Mouse (Mus musculus): ENCODE measurements around the gene Gm960. TPM values are rescaled to one million over a fixed set of nuclear protein-coding genes. Genes with fewer than 3 reads are reported as not detected.

Gm960 gene
- total RNA-seq (2021) = 1 to 10 TPM; 1.5 to 1.6 TPM
- long read RNA-seq, experiment 1, partial matches to known transcripts = 2 of 7 reads
- long read RNA-seq, experiment 1, other reads (novel, unspliced or antisense) = 5 of 7 reads
- long read RNA-seq, experiment 2, partial matches to known transcripts = 0 of 4 reads
- long read RNA-seq, experiment 2, other reads (novel, unspliced or antisense) = 4 of 4 reads

DNA sequence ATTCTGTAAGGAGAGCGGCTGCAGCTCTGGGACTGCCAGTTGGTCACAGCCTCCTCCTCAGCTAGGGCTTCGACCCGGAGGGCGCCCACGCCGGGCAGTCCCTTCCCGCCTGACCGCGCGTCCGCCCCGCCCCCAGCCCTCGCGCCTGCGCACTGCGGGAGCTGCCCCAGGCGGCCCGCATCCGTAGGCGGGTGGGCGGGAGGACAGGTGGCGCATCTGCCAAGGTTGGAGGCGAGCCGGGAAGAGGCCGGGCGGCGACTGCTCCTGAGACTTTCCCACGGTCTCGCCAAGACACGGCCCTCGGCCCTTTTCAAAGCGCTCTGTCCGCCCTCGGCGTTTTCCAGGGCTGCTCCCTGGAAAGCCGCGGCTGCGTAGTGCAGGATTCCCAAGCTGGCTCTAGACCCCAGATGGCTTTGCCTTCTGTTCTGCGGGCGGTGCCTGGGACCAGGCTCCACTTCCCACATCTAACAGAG, at the start of gene Gm960:
TSS of gene Gm960 (minus strand) at position 464 of the 473 bp plus-strand sequence.
- TF ChIP-seq CTCF (IDR thresholded peaks at IDR 0.05) = no peak
- DNase-seq (ENCODE audit: extremely low spot score in 1 of 2, low spot score in 2 of 2) = peak; percentile 87 to 92
- peak within 1 kb of the TSS; percentile 57 for H3K4me3 ChIP-seq
- intact Hi-C loops (cut with DNase I) = loop anchor here (2.0 to 5.0 kb wide), 2 partner anchors 15 to 221 kb away; partner anchors contain the start of gene Syt12
- H3K27ac ChIP-seq = peak within 1 kb of the TSS; percentile 85

DNA sequence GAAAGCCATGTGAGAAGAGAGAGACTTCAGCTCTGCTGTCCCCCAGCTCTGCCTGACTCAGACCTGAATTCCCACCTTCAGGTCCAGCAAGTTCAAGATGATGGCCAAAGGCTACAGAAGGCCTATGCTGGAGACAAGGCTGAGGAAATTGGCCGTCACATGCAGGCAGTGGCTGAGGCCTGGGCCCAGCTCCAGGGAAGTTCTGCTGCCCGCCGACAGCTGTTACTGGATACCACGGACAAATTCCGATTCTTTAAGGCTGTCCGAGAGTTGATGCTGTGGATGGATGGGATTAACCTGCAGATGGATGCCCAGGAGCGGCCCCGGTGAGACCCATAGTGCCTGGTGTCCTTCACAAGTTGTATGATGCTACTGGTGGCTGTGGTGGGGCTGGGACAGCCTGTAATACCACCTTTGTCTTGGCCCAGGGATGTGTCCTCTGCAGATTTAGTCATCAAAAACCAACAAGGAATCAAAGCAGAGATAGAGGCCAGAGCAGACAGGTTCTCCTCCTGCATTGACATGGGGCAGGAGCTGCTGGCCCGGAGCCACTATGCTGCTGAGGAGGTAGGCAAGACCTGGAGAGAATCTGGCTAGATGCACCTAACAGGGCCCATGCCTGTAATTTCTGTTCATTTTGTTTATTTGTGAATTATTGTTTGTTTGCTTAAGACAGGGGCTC, 49.3 kb upstream of the Gm960 start:
- intact Hi-C loops (cut with DNase I) = no loop called here
- DNase-seq (ENCODE audit: extremely low spot score in 1 of 2, low spot score in 2 of 2) = no peak
- H3K27ac ChIP-seq = no peak overlapping the region
- no peak overlapping the region for H3K4me3 ChIP-seq
- TF ChIP-seq CTCF (IDR thresholded peaks at IDR 0.05) = no peak

DNA sequence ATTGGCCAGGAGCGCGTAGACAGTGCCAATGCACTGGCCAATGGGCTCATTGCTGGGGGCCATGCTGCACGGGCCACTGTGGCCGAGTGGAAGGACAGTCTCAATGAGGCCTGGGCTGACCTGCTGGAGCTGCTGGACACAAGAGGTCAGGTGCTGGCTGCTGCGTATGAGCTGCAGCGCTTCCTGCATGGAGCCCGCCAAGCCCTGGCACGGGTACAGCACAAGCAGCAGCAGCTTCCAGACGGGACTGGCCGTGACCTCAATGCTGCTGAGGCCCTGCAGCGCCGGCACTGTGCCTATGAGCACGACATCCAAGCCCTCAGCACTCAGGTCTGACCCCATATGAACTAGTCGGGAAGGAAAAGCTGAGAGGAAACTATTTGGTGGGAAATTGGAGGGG, 48.1 kb upstream of the Gm960 start:
- intact Hi-C loops (cut with DNase I) = no loop called here
- Histone ChIP-seq H3K4me3 (no peak overlapping the region), H3K27ac (no peak overlapping the region)
- no peak for TF ChIP-seq CTCF (IDR thresholded peaks at IDR 0.05)
- DNase-seq (ENCODE audit: extremely low spot score in 1 of 2, low spot score in 2 of 2) = no peak

DNA sequence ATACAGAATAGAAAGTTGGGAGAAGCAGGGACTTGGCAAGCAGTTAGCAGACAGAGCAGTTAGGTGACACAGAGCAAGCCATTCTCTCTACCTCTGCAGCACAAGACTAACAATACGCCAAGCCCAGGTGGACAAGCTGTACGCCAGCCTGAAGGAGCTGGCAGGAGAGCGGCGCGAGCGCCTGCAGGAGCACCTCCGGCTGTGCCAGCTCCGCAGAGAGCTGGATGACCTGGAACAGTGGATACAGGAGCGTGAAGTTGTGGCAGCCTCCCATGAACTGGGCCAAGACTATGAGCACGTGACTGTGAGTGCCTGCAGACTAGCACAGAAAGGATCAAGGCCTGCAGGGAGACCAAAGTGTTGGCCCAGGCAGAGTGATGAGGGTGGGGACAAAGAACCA, 47.2 kb upstream of the Gm960 start:
- intact Hi-C loops (cut with DNase I) = loop anchor here (2.0 kb wide), 1 partner anchor 249 kb away; no protein-coding TSS in a partner anchor
- no peak for DNase-seq (ENCODE audit: extremely low spot score in 1 of 2, low spot score in 2 of 2)

GRCm38 (mm10) chr19:4745057-4745456, 46.6 kb upstream of the Gm960 start:
- no peak for TF ChIP-seq CTCF (IDR thresholded peaks at IDR 0.05)
- intact Hi-C loops (cut with DNase I) = loop anchor here (2.0 kb wide), 1 partner anchor 248 kb away; no protein-coding TSS in a partner anchor
- Histone ChIP-seq H3K4me3 (no peak overlapping the region), H3K27ac (peak overlapping the region; percentile 63; the same call in 1 of the 2 replicates)
- peak in 1 of 2 experiments; percentile 18 for DNase-seq (ENCODE audit: extremely low spot score in 1 of 2, low spot score in 2 of 2)

More for the DNA sequence above, 47.2 kb upstream of the Gm960 start:
- Histone ChIP-seq H3K27ac (no peak overlapping the region; the same call in 1 of the 2 replicates), H3K4me3 (no peak overlapping the region)
- TF ChIP-seq CTCF (IDR thresholded peaks at IDR 0.05) = no peak

GRCm38 (mm10) chr19:4744026-4744425, 45.6 kb upstream of the Gm960 start:
- no peak for TF ChIP-seq CTCF (IDR thresholded peaks at IDR 0.05)
- intact Hi-C loops (cut with DNase I) = loop anchor here (2.0 kb wide), 1 partner anchor 247 kb away; no protein-coding TSS in a partner anchor
- H3K27ac ChIP-seq = 0 out of 2 replicates have a peak overlapping the region, but pooled peaks have one; percentile 30
- no peak overlapping the region for H3K4me3 ChIP-seq
- no peak for DNase-seq (ENCODE audit: extremely low spot score in 1 of 2, low spot score in 2 of 2)

- intact Hi-C loops (cut with DNase I) = loop anchor here (1.0 to 2.0 kb wide), 2 partner anchors 99 to 115 kb away; no protein-coding TSS in a partner anchor
- peak; percentile 62 for TF ChIP-seq CTCF (IDR thresholded peaks at IDR 0.05)
- 0 out of 2 replicates have a peak overlapping the region, but pooled peaks have one; percentile 30 for H3K27ac ChIP-seq
- DNase-seq (ENCODE audit: extremely low spot score in 1 of 2, low spot score in 2 of 2) = no peak
- H3K4me3 ChIP-seq = no peak overlapping the region
Observed at GRCm38 (mm10) chr19:4743524-4743923, 45.1 kb upstream of the Gm960 start.

DNA sequence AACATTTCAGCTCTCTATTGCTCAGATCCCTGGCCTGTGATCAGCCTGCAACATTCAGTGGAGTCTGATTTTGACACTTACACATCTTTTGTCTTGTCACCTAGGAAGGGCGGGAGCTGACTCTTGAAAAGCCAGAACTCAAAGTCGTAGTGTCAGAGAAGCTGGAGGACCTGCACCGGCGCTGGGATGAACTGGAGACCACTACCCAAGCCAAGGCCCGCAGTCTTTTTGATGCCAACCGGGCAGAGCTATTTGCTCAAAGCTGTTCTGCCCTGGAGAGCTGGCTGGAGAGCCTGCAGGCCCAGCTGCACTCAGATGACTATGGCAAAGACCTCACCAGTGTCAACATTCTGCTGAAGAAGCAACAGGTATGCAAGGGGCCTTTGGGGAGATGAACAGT, 43.8 kb upstream of the Gm960 start:
- H3K4me3 ChIP-seq = no peak overlapping the region
- no peak for DNase-seq (ENCODE audit: extremely low spot score in 1 of 2, low spot score in 2 of 2)
- H3K27ac ChIP-seq = no peak overlapping the region
- TF ChIP-seq CTCF (IDR thresholded peaks at IDR 0.05) = no peak
- intact Hi-C loops (cut with DNase I) = loop anchor here (2.0 kb wide), 1 partner anchor 97 kb away; no protein-coding TSS in a partner anchor

- H3K27ac ChIP-seq = no peak overlapping the region
- TF ChIP-seq CTCF (IDR thresholded peaks at IDR 0.05) = no peak
- no peak for DNase-seq (ENCODE audit: extremely low spot score in 1 of 2, low spot score in 2 of 2)
- intact Hi-C loops (cut with DNase I) = no loop called here
- no peak overlapping the region for H3K4me3 ChIP-seq
Observed at GRCm38 (mm10) chr19:4741482-4741881, 43.0 kb upstream of the Gm960 start.

GRCm38 (mm10) chr19:4739762-4740161, 41.3 kb upstream of the Gm960 start:
- Histone ChIP-seq H3K4me3 (no peak overlapping the region), H3K27ac (no peak overlapping the region)
- DNase-seq (ENCODE audit: extremely low spot score in 1 of 2, low spot score in 2 of 2) = no peak
- no peak for TF ChIP-seq CTCF (IDR thresholded peaks at IDR 0.05)
- intact Hi-C loops (cut with DNase I) = no loop called here

- intact Hi-C loops (cut with DNase I) = no loop called here
- Histone ChIP-seq H3K27ac (no peak overlapping the region), H3K4me3 (no peak overlapping the region)
- no peak for DNase-seq (ENCODE audit: extremely low spot score in 1 of 2, low spot score in 2 of 2)
- no peak for TF ChIP-seq CTCF (IDR thresholded peaks at IDR 0.05)
Observed at GRCm38 (mm10) chr19:4739053-4739452, 40.6 kb upstream of the Gm960 start.

DNA sequence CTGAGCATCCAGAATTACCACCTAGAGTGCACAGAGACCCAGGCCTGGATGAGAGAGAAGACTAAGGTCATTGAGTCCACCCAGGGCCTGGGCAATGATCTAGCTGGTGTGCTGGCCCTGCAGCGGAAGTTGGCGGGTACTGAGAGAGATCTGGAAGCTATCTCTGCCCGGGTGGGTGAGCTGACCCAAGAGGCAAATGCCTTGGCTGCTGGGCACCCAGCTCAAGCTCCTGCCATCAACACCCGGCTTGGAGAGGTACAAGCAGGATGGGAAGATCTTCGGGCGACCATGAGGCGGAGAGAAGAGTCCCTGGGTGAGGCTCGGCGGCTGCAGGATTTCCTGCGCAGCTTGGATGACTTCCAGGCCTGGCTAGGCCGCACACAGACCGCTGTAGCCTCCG, 39.4 kb upstream of the Gm960 start:
- intact Hi-C loops (cut with DNase I) = no loop called here
- TF ChIP-seq CTCF (IDR thresholded peaks at IDR 0.05) = no peak

More for the DNA sequence above, 39.4 kb upstream of the Gm960 start:
- no peak for DNase-seq (ENCODE audit: extremely low spot score in 1 of 2, low spot score in 2 of 2)
- no peak overlapping the region for H3K27ac ChIP-seq
- no peak overlapping the region for H3K4me3 ChIP-seq
